ENCODE assay signal across 7 mouse cellular contexts in genomic region chr6:113103765-113104164, GRCm38 (mm10). TPM values are rescaled to one million over a fixed set of nuclear protein-coding genes. Genes with fewer than 3 reads are reported as not detected.
DNase-seq lines count a peak whose midpoint lies in the region; ATAC-seq and TF ChIP-seq lines count a peak whose summit lies in the region.

No protein-coding gene starts in this region.

- H3K4me2 ChIP-seq in hindbrain, postnatal 0 days (ENCODE audit: low read depth, low read length), result no peak overlapping the region

- intact Hi-C loops in left cerebral cortex, postnatal 4 days (cut with DNase I), result no loop called here
- intact Hi-C loops in left cerebral cortex, postnatal 36 days (cut with DNase I), result no loop called here

- H3K9me3 ChIP-seq in hindbrain, postnatal 0 days (ENCODE audit: low read length), result no peaks in the 10 kb centered on the region

- peak; percentile 56 for TF ChIP-seq CTCF in hindbrain, postnatal 0 days (IDR thresholded peaks at IDR 0.05; ENCODE audit: low read depth)

- H3K27ac ChIP-seq in hindbrain, postnatal 0 days, result no peak overlapping the region

- 0 out of 2 replicates have a peak, but pooled peaks cover 5% of the 10 kb centered on the region for H3K4me1 ChIP-seq in hindbrain, postnatal 0 days (ENCODE audit: insufficient read depth, low read length)

- peak; percentile 57 for DNase-seq in left cerebral cortex, postnatal 4 days
- DNase-seq in left cerebral cortex, postnatal 36 days (ENCODE audit: low spot score in 2 of 2), result no peak
- peak; percentile 73 for DNase-seq in NIH3T3 (ENCODE audit: low read depth)
- DNase-seq in c-Kit-positive CD71-negative TER-119-negative erythroid progenitor cells, embryonic 14.5 days (ENCODE audit: low read depth), result peak; percentile 63
- peak; percentile 54 for DNase-seq in hindbrain, postnatal 0 days (ENCODE audit: low spot score)
- peak; percentile 59 for DNase-seq in lung, postnatal 25 days (ENCODE audit: low spot score)
- DNase-seq in spleen, postnatal 14 days (ENCODE audit: low spot score in 2 of 2), result peak; percentile 43 to 67

- ATAC-seq in hindbrain, postnatal 0 days, result no peak

- H3K4me3 ChIP-seq in hindbrain, postnatal 0 days (ENCODE audit: low read length), result no peak overlapping the region

- H3K27me3 ChIP-seq in hindbrain, postnatal 0 days (ENCODE audit: insufficient read depth, low read length), result no peaks in the 10 kb centered on the region

- H3K9ac ChIP-seq in hindbrain, postnatal 0 days (replicated peaks; ENCODE audit: low read length), result no peak overlapping the region

- H3K36me3 ChIP-seq in hindbrain, postnatal 0 days (ENCODE audit: insufficient read depth, low read length), result no peaks in the 10 kb centered on the region

RNA-seq across cellular contexts. Expression of gene Setd5, which starts 26.6 kb away (rescaled TPM):
- 100 to 1,000 TPM; 139 to 144 TPM for total RNA-seq in left cerebral cortex, postnatal 4 days (2021)
- 100 to 1,000 TPM in 1 of 2 experiments, 10 to 100 TPM in 1; 99.2 to 130 TPM for total RNA-seq in left cerebral cortex, postnatal 36 days (2021)
- 82.3 and 94.4 TPM in 2 replicates for total RNA-seq in hindbrain, postnatal 0 days (2014; rRNA removed)
- polyA plus RNA-seq in hindbrain, postnatal 0 days (2015; fragmentation: Nextera tagmentation; extraction: Ambion mirVana), result 47.1 and 50.0 TPM in 2 replicates

RNA-seq across cellular contexts. Expression of gene Thumpd3, which starts 57.7 kb away (rescaled TPM):
- total RNA-seq in left cerebral cortex, postnatal 4 days (2021), result 10 to 100 TPM; 35.4 to 36.4 TPM
- total RNA-seq in left cerebral cortex, postnatal 36 days (2021), result 10 to 100 TPM; 22.6 to 30.6 TPM
- total RNA-seq in hindbrain, postnatal 0 days (2014; rRNA removed), result 29.3 and 42.2 TPM in 2 replicates
- polyA plus RNA-seq in hindbrain, postnatal 0 days (2015; fragmentation: Nextera tagmentation; extraction: Ambion mirVana), result 45.3 and 45.5 TPM in 2 replicates

Comparison
In these comparisons a context has a peak if more than half of its experiments do, and no peak if none do; other contexts are left out.
1. DNase-seq: peak in left cerebral cortex, postnatal 4 days (single experiment), NIH3T3 (single experiment), c-Kit-positive CD71-negative TER-119-negative erythroid progenitor cells, embryonic 14.5 days (single experiment), hindbrain, postnatal 0 days (single experiment), lung, postnatal 25 days (single experiment) and spleen, postnatal 14 days (2 of 2); none in left cerebral cortex, postnatal 36 days (0 of 2).